ENCODE assay signal across 8 mouse cellular contexts in genomic region chr5:115731732-115732175, GRCm38 (mm10). TPM values are rescaled to one million over a fixed set of nuclear protein-coding genes. Genes with fewer than 3 reads are reported as not detected.
DNase-seq lines count a peak whose midpoint lies in the region; ATAC-seq and TF ChIP-seq lines count a peak whose summit lies in the region.

No protein-coding gene starts in this region.

- no peak for TF ChIP-seq CTCF in kidney, adult 2 months (conservative IDR thresholded peaks at IDR 0.05; ENCODE audit: insufficient read depth, insufficient read length, low read depth, low read length)

- DNase-seq in kidney, adult 2 months = no peak
- no peak for DNase-seq in kidney, postnatal 25 days
- no peak for DNase-seq in ES-E14 (ENCODE audit: low read depth, low spot score)
- peak; percentile 48 for DNase-seq in embryonic facial prominence, embryonic 11.5 days (ENCODE audit: low spot score)
- DNase-seq in T-cell, adult 2 months (ENCODE audit: low spot score) = no peak
- no peak for DNase-seq in layer of hippocampus, adult 11-12 months (ENCODE audit: low spot score)

- H3K27ac ChIP-seq in kidney, adult 2 months (ENCODE audit: insufficient read depth, low read depth, low read length) = peak overlapping the region; percentile 79
- H3K27ac ChIP-seq in ES-E14 (ENCODE audit: insufficient read depth, low read depth, low read length, poor library complexity, severe bottlenecking) = peak overlapping the region; percentile 4; the same call in 1 of the 2 replicates
- 0 out of 2 replicates have a peak overlapping the region, but pooled peaks have one; percentile 28 for H3K27ac ChIP-seq in embryonic facial prominence, embryonic 11.5 days (replicated peaks; ENCODE audit: low read depth, low read length)
- peak overlapping the region; percentile 69 for H3K27ac ChIP-seq in intestine, embryonic 16.5 days (ENCODE audit: low read length)

- H3K4me3 ChIP-seq in kidney, adult 2 months (ENCODE audit: insufficient read depth, low read depth, low read length) = peak overlapping the region; percentile 68
- H3K4me3 ChIP-seq in ES-E14 (ENCODE audit: insufficient read depth in 1 of 2, low read depth in 1 of 2, low read length in 2 of 2, poor library complexity in 1 of 2, severe bottlenecking in 1 of 2) (peak overlapping the region; percentile 71 to 80), myocyte (no peak overlapping the region)
- H3K4me3 ChIP-seq in embryonic facial prominence, embryonic 11.5 days (ENCODE audit: low read depth, low read length) = peak overlapping the region; percentile 64
- peak overlapping the region; percentile 63 for H3K4me3 ChIP-seq in intestine, embryonic 16.5 days (ENCODE audit: low read length)

- in situ Hi-C loops in ES-E14 (cut with MboI; ENCODE audit: low sequenced_read_pairs in 2 of 2, unreplicated experiment in 2 of 2) = no loop called here

- no peaks in the 10 kb centered on the region for H3K27me3 ChIP-seq in kidney, adult 2 months (replicated peaks; ENCODE audit: control insufficient read depth, insufficient read depth, low read length)
- H3K27me3 ChIP-seq in embryonic facial prominence, embryonic 11.5 days (ENCODE audit: control insufficient read depth, insufficient read depth, low read length) = peaks cover 9% of the 10 kb centered on the region
- peaks cover 4% of the 10 kb centered on the region; the same call in 1 of the 2 replicates for H3K27me3 ChIP-seq in intestine, embryonic 16.5 days (replicated peaks; ENCODE audit: control insufficient read depth, insufficient read depth, low read length)
- peaks cover 27% of the 10 kb centered on the region for H3K27me3 ChIP-seq in myocyte (ENCODE audit: control insufficient read depth, insufficient read depth, insufficient read length)

- 1% methylated on average over 54 of the region's 72 CpGs for WGBS in kidney, adult 2 months
- 0% methylated on average over 31 of the region's 72 CpGs for WGBS in embryonic facial prominence, embryonic 11.5 days
- WGBS in intestine, embryonic 16.5 days = under 1% methylated on average over 43 of the region's 72 CpGs

- no peaks in the 10 kb centered on the region for H3K9me3 ChIP-seq in ES-E14 (ENCODE audit: control insufficient read depth, insufficient read depth, low read depth, low read length)
- H3K9me3 ChIP-seq in embryonic facial prominence, embryonic 11.5 days (replicated peaks; ENCODE audit: control insufficient read depth, low read length) = no peaks in the 10 kb centered on the region
- H3K9me3 ChIP-seq in intestine, embryonic 16.5 days (ENCODE audit: control insufficient read depth, low read length) = no peaks in the 10 kb centered on the region

- peak overlapping the region; percentile 99 for H3K4me2 ChIP-seq in embryonic facial prominence, embryonic 11.5 days (ENCODE audit: low read depth, low read length)
- H3K4me2 ChIP-seq in intestine, embryonic 16.5 days (ENCODE audit: low read depth, low read length) = peak overlapping the region; percentile 98
- peak overlapping the region; percentile 30 for H3K4me2 ChIP-seq in myocyte (ENCODE audit: low read depth)

- no peak overlapping the region for H3ac ChIP-seq in myocyte (ENCODE audit: control insufficient read depth, insufficient read length)

- TF ChIP-seq POLR2A in kidney, adult 2 months (IDR thresholded peaks at IDR 0.05; ENCODE audit: low read depth, low read length) = no peak
- TF ChIP-seq POLR2A in myocyte (IDR thresholded peaks at IDR 0.05; ENCODE audit: insufficient read length, low read depth) = no peak

- peak overlapping the region; percentile 76 for H3K9ac ChIP-seq in ES-E14 (ENCODE audit: insufficient read depth, low read depth, low read length, poor library complexity, severe bottlenecking)
- H3K9ac ChIP-seq in embryonic facial prominence, embryonic 11.5 days (replicated peaks; ENCODE audit: low read length) = peak overlapping the region; percentile 34
- H3K9ac ChIP-seq in intestine, embryonic 16.5 days (ENCODE audit: low read depth, low read length) = peak overlapping the region; percentile 54

- H3K36me3 ChIP-seq in kidney, adult 2 months (ENCODE audit: control insufficient read depth, insufficient read depth, low read length) = no peaks in the 10 kb centered on the region
- H3K36me3 ChIP-seq in ES-E14 (ENCODE audit: control insufficient read depth, insufficient read depth, low read length, poor library complexity, severe bottlenecking) (no peaks in the 10 kb centered on the region), myocyte (ENCODE audit: control insufficient read depth, insufficient read depth) (no peaks in the 10 kb centered on the region)
- no peaks in the 10 kb centered on the region for H3K36me3 ChIP-seq in embryonic facial prominence, embryonic 11.5 days (replicated peaks; ENCODE audit: control insufficient read depth, insufficient read depth, low read depth, low read length)
- H3K36me3 ChIP-seq in intestine, embryonic 16.5 days (ENCODE audit: control insufficient read depth, insufficient read depth, low read length) = no peaks in the 10 kb centered on the region

- H3K4me1 ChIP-seq in kidney, adult 2 months (ENCODE audit: control insufficient read depth, insufficient read depth, low read length) = peaks cover 4% of the 10 kb centered on the region; the same call in 1 of the 2 replicates
- peaks cover 0 to 3% of the 10 kb centered on the region in 2 experiments; a peak in 2 of 4 replicates for H3K4me1 ChIP-seq in ES-E14 (ENCODE audit: control insufficient read depth in 2 of 2, insufficient read depth in 2 of 2, low read length in 2 of 2, poor library complexity in 1 of 2)
- no peaks in the 10 kb centered on the region for H3K4me1 ChIP-seq in embryonic facial prominence, embryonic 11.5 days (ENCODE audit: control insufficient read depth, insufficient read depth, low read length)
- peaks cover 6% of the 10 kb centered on the region for H3K4me1 ChIP-seq in intestine, embryonic 16.5 days (ENCODE audit: control insufficient read depth, insufficient read depth, low read length)

- no peaks in the 10 kb centered on the region for H3K79me2 ChIP-seq in myocyte (ENCODE audit: control insufficient read depth, insufficient read depth)

- ATAC-seq in embryonic facial prominence, embryonic 11.5 days (replicated peaks; ENCODE audit: insufficient number of reproducible peaks, low FRiP score, low TSS enrichment, low read depth) = no peak
- ATAC-seq in intestine, embryonic 16.5 days = peak; percentile 2; the same call in 1 of the 2 replicates

TF ChIP-seq in ES-E14, 5 proteins besides CTCF, POLR2A, EP300 and RAD21:
- TF ChIP-seq CHD2 (IDR thresholded peaks at IDR 0.05; ENCODE audit: low read depth, low read length) (no peak), ZNF384 (IDR thresholded peaks at IDR 0.05; ENCODE audit: low read depth, low read length) (no peak)

TF ChIP-seq in myocyte, 11 proteins besides CTCF, POLR2A, EP300 and RAD21:
- TF ChIP-seq MYOG (IDR thresholded peaks at IDR 0.05; ENCODE audit: control insufficient read depth in 1 of 3, insufficient read depth in 1 of 3, insufficient read length in 2 of 3, low read depth in 2 of 3) (no peak), MYOD1 (IDR thresholded peaks at IDR 0.05; ENCODE audit: control insufficient read depth in 1 of 3, insufficient read length in 2 of 3, low read depth in 2 of 3) (no peak), MAX (IDR thresholded peaks at IDR 0.05; ENCODE audit: low read depth) (no peak), USF1 (IDR thresholded peaks at IDR 0.05; ENCODE audit: low read depth) (no peak), TCF12 (IDR thresholded peaks at IDR 0.05; ENCODE audit: insufficient read depth, poor library complexity, severe bottlenecking) (no peak), TCF3 (IDR thresholded peaks at IDR 0.05; ENCODE audit: insufficient read length, low read depth) (no peak), SRF (IDR thresholded peaks at IDR 0.05; ENCODE audit: control insufficient read depth, insufficient read length, low read depth) (no peak), POLR2AphosphoS2 (IDR thresholded peaks at IDR 0.05; ENCODE audit: insufficient read length, low read depth) (no peak), REST (IDR thresholded peaks at IDR 0.05; ENCODE audit: insufficient read depth, insufficient read length) (no peak), E2F4 (IDR thresholded peaks at IDR 0.05; ENCODE audit: insufficient read depth) (no peak), CEBPB (IDR thresholded peaks at IDR 0.05; ENCODE audit: insufficient read depth, poor library complexity, severe bottlenecking) (no peak)

RNA-seq across cellular contexts. Expression of gene Bicdl1, which starts 0.3 kb away (rescaled TPM):
- 55.9 and 67.5 TPM in 2 replicates for polyA plus RNA-seq in kidney, adult 2 months (2012; rRNA removed)
- total RNA-seq in ES-E14 (2012; rRNA removed) = 18.5 and 25.3 TPM in 2 replicates
- 6.8 and 8.6 TPM in 2 replicates for polyA plus RNA-seq in embryonic facial prominence, embryonic 11.5 days (2014; fragmentation: Nextera tagmentation; extraction: Ambion mirVana)
- polyA plus RNA-seq in intestine, embryonic 16.5 days (2015; fragmentation: Nextera tagmentation; extraction: Ambion mirVana) = 9.1 and 9.7 TPM in 2 replicates
- polyA plus RNA-seq in myocyte (2012; fragmentation: generic; extraction: Trizol) = 2.8 TPM

Comparison
In these comparisons a context has a peak if more than half of its experiments do, and no peak if none do; other contexts are left out.
1. H3K27ac ChIP-seq: peak in every context shown above with its lines; median percentile 79 in kidney, adult 2 months; 69 in intestine, embryonic 16.5 days; 28 in embryonic facial prominence, embryonic 11.5 days; 4 in ES-E14.
2. H3K4me2 ChIP-seq: peak in every context shown above with its lines; median percentile 99 in embryonic facial prominence, embryonic 11.5 days; 98 in intestine, embryonic 16.5 days; 30 in myocyte.